Mouse (Mus musculus) limb, embryonic 15.5 days (tissue): ENCODE measurements around the gene Gm4131. TPM values are rescaled to one million over a fixed set of nuclear protein-coding genes. Genes with fewer than 3 reads are reported as not detected.

Experiments used
- ATAC-seq: fragments of 200-750 bp; cut with Nextera tagmentation; 2 replicates; pipeline ENCODE4 v1.8.0; 2017; ENCODE audit warnings: low read depth, moderate TSS enrichment; ENCODE audit not compliant: insufficient number of reproducible peaks, low FRiP score, low TSS enrichment
- H3K27ac ChIP-seq: fragments of 300-500 bp; sonication (generic); 2 replicates; pipeline ENCODE4 v1.5.1; 2015; ENCODE audit warnings: moderate library complexity, mild to moderate bottlenecking, inconsistent platforms
- H3K27me3 ChIP-seq: fragments of 300-500 bp; sonication (generic); 2 replicates; pipeline ENCODE4 v1.6.1; 2015; ENCODE audit warnings: inconsistent platforms
- H3K36me3 ChIP-seq: fragments of 300-500 bp; sonication (generic); 2 replicates; pipeline ENCODE4 v1.6.1; 2015; ENCODE audit warnings: inconsistent platforms
- H3K4me1 ChIP-seq: fragments of 300-500 bp; sonication (generic); 2 replicates; pipeline ENCODE4 v1.6.1; 2015; ENCODE audit warnings: inconsistent platforms
- H3K4me2 ChIP-seq: fragments of 300-500 bp; sonication (generic); 2 replicates; pipeline ENCODE4 v1.6.1; 2015; ENCODE audit warnings: mild to moderate bottlenecking, inconsistent platforms
- H3K4me3 ChIP-seq: fragments of 300-500 bp; sonication (generic); 2 replicates; pipeline ENCODE4 v1.5.1; 2015; ENCODE audit warnings: mild to moderate bottlenecking, inconsistent platforms
- H3K9ac ChIP-seq: fragments of 300-500 bp; sonication (generic); 2 replicates; pipeline ENCODE4 v1.6.1; 2015; ENCODE audit warnings: inconsistent platforms
- H3K9me3 ChIP-seq: fragments of 300-500 bp; sonication (generic); 2 replicates; pipeline ENCODE4 v1.6.1; 2016; ENCODE audit warnings: inconsistent platforms
- WGBS: fragments of 180-500 bp; shearing (Covaris S2); methylation state at CpG from one replicate; pipeline ENCODE4 v1.1.7; 2015; 5-methylcytosine and 5-hydroxymethylcytosine counted together
- polyA plus RNA-seq: library from polyadenylated mRNA; unstranded; fragments of >200 nt; fragmentation: Nextera tagmentation; extraction: Ambion mirVana; gene quantifications from 2 replicates; pipeline ENCODE4 v1.2.1, GENCODE M21; 2015

Gm4131 gene
- polyA plus RNA-seq, 1 experiment from 2014 or later = not detected

DNA sequence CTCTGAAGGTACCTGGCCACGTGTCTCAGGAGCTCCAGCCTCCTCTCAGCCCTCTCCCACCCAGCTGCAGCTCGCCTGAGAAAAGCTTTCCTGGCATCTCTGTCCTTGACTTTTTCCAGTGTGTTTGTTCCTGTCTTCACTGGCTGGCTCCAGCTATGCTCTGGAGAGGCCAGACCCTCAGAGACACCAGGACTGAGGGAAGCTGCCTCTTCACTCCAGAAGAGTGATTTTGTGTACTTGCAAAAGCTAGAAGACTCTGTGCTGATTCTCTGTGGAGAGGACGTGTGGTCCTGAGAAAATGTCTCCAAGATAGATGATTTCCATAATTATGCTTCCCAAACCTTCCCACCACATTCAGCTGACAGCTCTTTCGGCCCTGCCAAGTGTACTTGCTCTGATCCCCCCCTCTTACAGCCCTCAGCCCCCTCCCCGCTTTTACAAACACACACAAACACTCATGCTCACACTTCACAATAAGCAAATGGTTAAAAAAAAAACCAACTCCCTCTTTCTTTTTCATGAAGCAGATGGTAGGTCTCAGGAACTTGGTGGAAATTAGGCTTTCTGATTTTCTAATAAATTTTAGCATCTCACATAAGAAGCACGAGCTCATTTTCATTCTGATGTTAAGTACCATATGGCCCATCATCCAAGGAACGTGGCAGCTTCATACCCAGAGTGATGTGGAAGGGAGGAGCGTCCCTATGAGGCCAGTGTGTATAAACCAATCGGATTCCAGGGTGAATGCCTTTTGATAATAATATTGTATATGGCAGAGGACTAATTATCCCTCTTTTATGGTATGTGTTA lies 111.8 kb downstream of the Gm4131 start:
- Histone ChIP-seq H3K9me3 (no peaks in the 10 kb centered on the region), H3K4me1 (no peaks in the 10 kb centered on the region), H3K36me3 (no peaks in the 10 kb centered on the region), H3K4me2 (no peak overlapping the region), H3K4me3 (no peak overlapping the region), H3K27me3 (peaks cover 3% of the 10 kb centered on the region; the same call in 1 of the 2 replicates), H3K27ac (no peak overlapping the region), H3K9ac (no peak overlapping the region)
- 57% methylated on average over 9 of the region's 9 CpGs for WGBS
- ATAC-seq = no peak

GRCm38 (mm10) chr14:62454136-62454535 lies 112.6 kb downstream of the Gm4131 start:
- H3K27me3 ChIP-seq = peaks cover 3% of the 10 kb centered on the region; the same call in 1 of the 2 replicates
- H3K4me1 ChIP-seq = no peaks in the 10 kb centered on the region
- H3K27ac ChIP-seq = no peak overlapping the region
- WGBS = 56% methylated on average over 3 of the region's 3 CpGs
- no peaks in the 10 kb centered on the region for H3K9me3 ChIP-seq
- no peak for ATAC-seq
- H3K4me3 ChIP-seq = no peak overlapping the region
- no peak overlapping the region for H3K9ac ChIP-seq
- H3K4me2 ChIP-seq = no peak overlapping the region
- H3K36me3 ChIP-seq = no peaks in the 10 kb centered on the region

- Histone ChIP-seq H3K4me2 (no peak overlapping the region), H3K9ac (no peak overlapping the region), H3K27ac (no peak overlapping the region), H3K4me1 (no peaks in the 10 kb centered on the region), H3K27me3 (peaks cover 3% of the 10 kb centered on the region; the same call in 1 of the 2 replicates), H3K4me3 (no peak overlapping the region), H3K36me3 (no peaks in the 10 kb centered on the region), H3K9me3 (no peaks in the 10 kb centered on the region)
- WGBS = 76% methylated on average over 11 of the region's 11 CpGs
- no peak for ATAC-seq
Observed at GRCm38 (mm10) chr14:62453276-62453675, 113.4 kb downstream of the Gm4131 start.

GRCm38 (mm10) chr14:62450706-62451105 lies 116.0 kb downstream of the Gm4131 start:
- no peaks in the 10 kb centered on the region for H3K9me3 ChIP-seq
- H3K9ac ChIP-seq = no peak overlapping the region
- H3K4me2 ChIP-seq = no peak overlapping the region
- no peak overlapping the region for H3K27ac ChIP-seq
- no peak for ATAC-seq
- H3K4me3 ChIP-seq = no peak overlapping the region
- no peaks in the 10 kb centered on the region for H3K4me1 ChIP-seq
- no peaks in the 10 kb centered on the region for H3K27me3 ChIP-seq
- no peaks in the 10 kb centered on the region for H3K36me3 ChIP-seq
- WGBS = 84% methylated on average over 1 of the region's 1 CpGs

DNA sequence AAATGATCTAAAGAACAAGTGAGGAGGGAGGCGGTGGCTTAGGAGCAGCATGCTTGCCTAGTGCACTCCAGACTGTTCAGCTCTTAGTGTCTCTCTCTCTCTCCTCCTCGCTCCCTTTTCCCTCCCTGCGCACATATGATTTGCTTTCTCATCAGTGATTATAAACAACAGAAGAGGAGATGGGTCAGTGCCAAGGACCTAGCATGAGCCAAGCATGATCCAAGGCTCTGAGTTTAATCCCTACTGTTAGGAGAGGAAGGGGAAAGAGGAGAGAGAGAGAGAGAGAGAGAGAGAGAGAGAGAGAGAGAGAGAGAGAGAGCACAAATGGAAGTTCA lies 119.5 kb downstream of the Gm4131 start:
- Histone ChIP-seq H3K4me1 (no peaks in the 10 kb centered on the region), H3K27ac (no peak overlapping the region), H3K27me3 (no peaks in the 10 kb centered on the region), H3K4me3 (no peak overlapping the region), H3K4me2 (no peak overlapping the region), H3K36me3 (no peaks in the 10 kb centered on the region), H3K9me3 (no peaks in the 10 kb centered on the region), H3K9ac (no peak overlapping the region)
- WGBS = 84% methylated on average over 3 of the region's 3 CpGs
- no peak for ATAC-seq

- Histone ChIP-seq H3K4me1 (no peaks in the 10 kb centered on the region), H3K36me3 (no peaks in the 10 kb centered on the region), H3K9me3 (no peaks in the 10 kb centered on the region), H3K4me3 (no peak overlapping the region), H3K4me2 (no peak overlapping the region), H3K27me3 (no peaks in the 10 kb centered on the region), H3K27ac (no peak overlapping the region), H3K9ac (no peak overlapping the region)
- no peak for ATAC-seq
- WGBS = 38% methylated on average over 7 of the region's 7 CpGs
Observed at GRCm38 (mm10) chr14:62446385-62447213, 120.1 kb downstream of the Gm4131 start.

DNA sequence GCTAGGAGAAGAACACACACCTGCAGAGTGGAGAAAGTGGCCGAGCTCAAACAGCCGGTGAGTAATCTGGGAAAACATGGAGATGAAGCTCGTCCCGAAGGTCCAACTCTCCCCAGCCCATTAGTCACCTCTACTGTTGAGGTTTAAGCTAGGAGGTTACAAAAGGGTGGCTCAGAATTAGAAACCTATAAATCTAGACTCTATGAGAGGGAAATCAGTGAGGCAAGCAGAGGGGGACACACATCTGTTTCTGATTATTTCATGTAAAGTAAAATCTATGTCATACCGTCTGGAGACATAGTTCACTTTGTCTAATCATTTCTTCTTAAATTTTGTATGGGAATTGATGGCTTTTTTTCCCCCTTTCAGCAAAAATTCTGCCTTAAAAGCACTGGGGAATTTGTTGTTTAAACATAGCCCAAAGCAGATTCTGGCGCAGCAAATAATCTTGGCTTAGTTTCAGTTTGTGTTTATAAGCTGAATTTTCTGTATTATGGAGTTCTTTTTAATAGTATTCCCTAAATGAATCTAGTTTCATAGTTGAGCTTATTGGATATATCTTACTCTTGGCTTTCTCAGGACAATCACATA lies 122.8 kb downstream of the Gm4131 start:
- 33% methylated on average over 6 of the region's 6 CpGs for WGBS

GRCm38 (mm10) chr14:62442971-62443370 lies 123.8 kb downstream of the Gm4131 start:
- Histone ChIP-seq H3K4me2 (no peak overlapping the region), H3K4me1 (no peaks in the 10 kb centered on the region), H3K27me3 (no peaks in the 10 kb centered on the region), H3K4me3 (no peak overlapping the region), H3K36me3 (no peaks in the 10 kb centered on the region), H3K9me3 (no peaks in the 10 kb centered on the region), H3K27ac (no peak overlapping the region), H3K9ac (no peak overlapping the region)
- ATAC-seq = no peak
- WGBS = 55% methylated on average over 1 of the region's 1 CpGs

More for the DNA sequence above, 122.8 kb downstream of the Gm4131 start:
- Histone ChIP-seq H3K27ac (no peak overlapping the region), H3K4me3 (no peak overlapping the region), H3K4me1 (no peaks in the 10 kb centered on the region), H3K9ac (no peak overlapping the region), H3K36me3 (no peaks in the 10 kb centered on the region), H3K27me3 (no peaks in the 10 kb centered on the region), H3K9me3 (no peaks in the 10 kb centered on the region), H3K4me2 (no peak overlapping the region)
- no peak for ATAC-seq

- H3K4me3 ChIP-seq = no peak overlapping the region
- no peak for ATAC-seq
- H3K27ac ChIP-seq = no peak overlapping the region
- H3K4me1 ChIP-seq = no peaks in the 10 kb centered on the region
- no peaks in the 10 kb centered on the region for H3K9me3 ChIP-seq
- no peaks in the 10 kb centered on the region for H3K36me3 ChIP-seq
- no peaks in the 10 kb centered on the region for H3K27me3 ChIP-seq
- H3K4me2 ChIP-seq = no peak overlapping the region
- H3K9ac ChIP-seq = no peak overlapping the region
Observed at GRCm38 (mm10) chr14:62440036-62440435, 126.7 kb downstream of the Gm4131 start.

DNA sequence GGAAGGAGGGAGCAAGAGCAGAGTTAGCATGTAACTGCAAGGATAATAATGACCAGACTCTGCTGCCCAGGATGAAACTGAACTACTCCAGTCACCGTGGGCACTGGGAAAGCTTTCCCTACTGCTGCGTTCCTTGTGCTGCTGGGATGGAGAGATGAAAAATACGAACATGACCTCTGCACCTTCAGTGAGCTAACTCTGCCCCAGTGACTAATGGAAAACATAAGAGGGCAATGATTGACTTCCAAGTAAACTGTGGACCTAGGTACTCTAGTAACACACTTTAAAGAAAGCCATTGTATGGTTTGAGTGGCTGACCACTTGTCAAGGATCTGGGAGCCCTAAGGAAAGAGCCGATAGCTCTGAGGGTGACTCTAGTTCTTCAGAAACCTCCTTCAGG lies 128.5 kb downstream of the Gm4131 start:
- no peak overlapping the region for H3K4me3 ChIP-seq
- H3K4me2 ChIP-seq = no peak overlapping the region
- H3K9ac ChIP-seq = no peak overlapping the region
- ATAC-seq = no peak
- WGBS = 78% methylated on average over 4 of the region's 4 CpGs
- H3K36me3 ChIP-seq = no peaks in the 10 kb centered on the region
- no peak overlapping the region for H3K27ac ChIP-seq
- H3K27me3 ChIP-seq = no peaks in the 10 kb centered on the region
- H3K9me3 ChIP-seq = no peaks in the 10 kb centered on the region
- no peaks in the 10 kb centered on the region for H3K4me1 ChIP-seq

DNA sequence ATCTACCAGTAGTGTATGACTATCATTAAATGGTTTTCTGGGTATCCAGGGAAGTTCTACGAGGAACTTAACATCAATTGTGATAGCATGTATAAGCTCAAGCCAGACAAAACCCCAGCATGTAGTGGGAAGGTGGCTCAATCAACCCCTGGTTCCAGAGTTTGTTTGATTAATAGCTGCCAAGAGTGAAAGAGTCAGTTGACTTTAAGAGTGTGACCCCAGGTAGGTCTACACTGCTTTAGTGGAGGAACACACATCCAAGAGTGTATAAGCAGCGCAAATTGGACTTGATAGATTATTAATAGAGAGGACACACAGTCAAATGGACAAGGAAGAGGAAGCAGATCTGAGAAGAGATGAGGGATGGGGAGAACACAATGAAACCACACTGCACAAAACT lies 128.9 kb downstream of the Gm4131 start:
- Histone ChIP-seq H3K4me2 (no peak overlapping the region), H3K27me3 (no peaks in the 10 kb centered on the region), H3K36me3 (no peaks in the 10 kb centered on the region), H3K9ac (no peak overlapping the region), H3K27ac (no peak overlapping the region), H3K4me1 (no peaks in the 10 kb centered on the region), H3K9me3 (no peaks in the 10 kb centered on the region), H3K4me3 (no peak overlapping the region)
- 92% methylated on average over 2 of the region's 2 CpGs for WGBS
- no peak for ATAC-seq

DNA sequence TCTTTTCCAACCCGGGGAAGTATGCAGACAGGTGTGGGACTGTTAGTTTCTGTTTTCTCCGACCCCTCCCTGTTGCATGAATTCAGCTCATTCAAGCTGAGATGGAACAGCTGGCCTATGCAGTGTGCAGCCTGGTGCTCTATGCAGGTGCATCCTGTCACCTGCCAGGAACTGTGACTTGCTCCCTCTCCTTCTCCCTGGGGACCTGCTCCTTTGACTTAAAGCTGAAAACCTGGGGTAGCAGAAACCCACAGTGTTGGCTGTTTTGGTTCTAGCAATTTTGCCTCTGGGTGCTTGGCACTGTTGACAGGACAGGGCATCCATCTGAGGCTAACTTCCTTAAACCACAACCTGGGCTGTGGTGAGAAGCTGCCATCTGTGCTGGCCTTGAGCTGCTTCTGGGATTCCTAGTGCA lies 141.4 kb downstream of the Gm4131 start:
- H3K4me3 ChIP-seq = no peak overlapping the region
- no peak for ATAC-seq
- H3K27me3 ChIP-seq = no peaks in the 10 kb centered on the region

More for the DNA sequence above, 141.4 kb downstream of the Gm4131 start:
- Histone ChIP-seq H3K4me2 (no peak overlapping the region), H3K9ac (no peak overlapping the region), H3K27ac (no peak overlapping the region), H3K36me3 (no peaks in the 10 kb centered on the region), H3K4me1 (no peaks in the 10 kb centered on the region), H3K9me3 (no peaks in the 10 kb centered on the region)
- 55% methylated on average over 2 of the region's 2 CpGs for WGBS
